Mouse (Mus musculus): ENCODE data around the gene Mia3.

DNA sequence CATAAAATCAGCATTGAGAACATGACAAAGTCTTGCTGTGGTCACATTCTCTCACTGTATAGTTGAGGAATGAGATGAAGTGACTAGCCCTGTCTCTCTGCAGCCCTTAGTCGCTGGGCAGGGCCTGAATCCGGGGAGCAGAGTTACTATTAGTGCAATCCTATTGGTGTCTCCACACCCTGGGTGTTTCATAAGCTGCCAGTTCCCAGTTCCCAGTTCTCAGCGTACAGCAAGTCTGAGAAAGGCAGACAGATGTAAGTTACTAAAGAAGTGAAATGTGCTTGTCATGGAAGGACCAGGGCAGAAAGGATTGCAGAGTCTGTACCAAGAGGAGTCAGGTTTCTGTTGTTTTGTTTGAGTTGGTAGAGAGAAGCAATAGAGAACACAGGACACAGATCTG lies 61.8 kb downstream of the Mia3 start:
- TF ChIP-seq POLR2A (IDR thresholded peaks at IDR 0.05; ENCODE audit: borderline replicate concordance, control insufficient read depth, low read depth, low read length): no peak
- TF ChIP-seq CTCF (IDR thresholded peaks at IDR 0.05; ENCODE audit: control insufficient read depth, insufficient read depth, low read length): no peak

All from bone marrow, adult 2 months (tissue).